Mouse (Mus musculus) large intestine, adult 2 months (tissue): ENCODE data around the gene Uvssa. TPM values are rescaled to one million over a fixed set of nuclear protein-coding genes. Genes with fewer than 3 reads are reported as not detected.

Source experiments
- DNase-seq: peaks from one replicate; pipeline ENCODE4 v3.0.0-alpha.2; 2012; ENCODE audit warnings: low read depth, low spot score
- WGBS: fragments of 180-500 bp; shearing (Covaris S2); methylation state at CpG from one replicate; pipeline ENCODE4 v1.1.7; 2018; 5-methylcytosine and 5-hydroxymethylcytosine counted together
- polyA plus RNA-seq: library from polyadenylated mRNA; depleted of rRNA; stranded (reverse); fragments of >200 nt; gene quantifications from 2 replicates; pipeline ENCODE4 v1.2.3, GENCODE M21; 2012

Uvssa gene
- polyA plus RNA-seq, 1 experiment, result 0.98 TPM

DNA sequence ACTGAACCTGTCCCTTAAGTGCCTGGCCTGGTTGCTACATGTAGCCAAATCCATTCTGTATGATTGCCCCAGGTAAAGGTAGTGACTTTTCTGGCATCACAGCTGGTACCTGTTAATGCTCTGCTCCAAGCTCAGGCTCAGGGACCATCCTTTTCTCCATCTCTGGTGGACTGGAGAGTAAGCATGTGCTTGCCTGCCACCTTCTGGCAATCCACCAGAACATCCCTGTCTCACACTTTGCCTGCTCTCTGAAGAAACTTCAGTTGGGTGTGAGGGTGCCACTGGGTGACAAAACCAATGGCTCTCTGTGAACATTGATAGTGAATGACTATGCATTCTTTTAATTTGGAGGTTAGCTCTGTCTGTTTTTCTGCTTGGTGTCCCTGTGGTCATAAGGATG, 7.2 kb upstream of the Uvssa start:
- DNase-seq, result no peak

DNA sequence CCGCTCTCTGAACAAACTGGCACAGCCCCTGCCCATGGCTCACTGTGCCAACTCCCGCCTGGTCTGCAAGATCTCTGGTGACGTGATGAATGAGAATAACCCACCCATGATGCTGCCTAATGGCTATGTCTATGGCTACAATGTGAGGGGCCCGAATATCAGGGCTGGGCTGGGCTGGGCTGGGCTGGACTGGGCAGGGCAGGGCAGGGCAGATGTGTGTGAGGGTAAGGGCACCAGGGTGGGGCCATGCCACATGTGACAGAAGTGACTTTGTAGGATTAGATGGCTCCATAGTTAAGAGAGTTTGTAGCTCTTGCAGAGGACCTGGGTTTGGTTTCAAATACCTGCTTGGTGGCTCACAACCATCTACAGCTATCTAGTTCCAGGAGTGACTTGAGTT, 6.7 kb upstream of the Uvssa start:
- WGBS, result 80% methylated on average over 4 of the region's 4 CpGs
- no peak for DNase-seq

DNA sequence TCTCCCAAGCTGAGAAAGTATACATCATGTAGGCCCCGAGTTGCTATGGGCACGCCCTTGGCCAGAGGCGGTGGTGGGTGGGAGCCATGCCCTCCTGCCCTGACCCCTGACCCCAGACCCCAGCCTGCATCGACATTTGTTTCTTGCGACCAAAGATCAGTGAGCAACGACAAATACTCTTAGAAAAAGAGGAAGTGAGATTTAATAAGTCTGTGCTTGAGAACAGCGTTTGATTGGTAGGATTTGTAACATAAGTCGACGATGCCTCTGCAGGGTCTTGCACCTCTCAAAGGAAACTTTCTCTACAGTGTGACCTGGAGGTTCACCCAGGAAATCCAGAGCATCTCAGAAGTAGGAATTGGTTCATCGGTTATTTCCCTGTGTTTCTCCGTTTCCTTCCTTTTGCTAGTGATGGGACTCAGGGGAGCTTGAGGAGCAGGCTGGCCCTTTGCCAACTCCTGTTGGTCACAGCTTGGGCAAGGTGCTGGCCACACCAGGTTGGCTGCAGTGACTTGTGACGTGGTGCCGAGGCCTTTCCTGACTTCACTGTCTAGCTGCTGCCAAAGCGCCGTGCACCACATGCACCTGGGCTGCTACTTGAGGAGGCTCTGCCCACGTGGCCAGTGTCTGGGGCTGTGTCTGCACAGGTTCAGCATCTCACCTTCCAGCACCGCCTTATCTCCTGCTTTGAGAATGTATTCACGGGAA, 5.9 kb upstream of the Uvssa start:
- 80% methylated on average over 18 of the region's 18 CpGs for WGBS
- DNase-seq, result no peak

DNA sequence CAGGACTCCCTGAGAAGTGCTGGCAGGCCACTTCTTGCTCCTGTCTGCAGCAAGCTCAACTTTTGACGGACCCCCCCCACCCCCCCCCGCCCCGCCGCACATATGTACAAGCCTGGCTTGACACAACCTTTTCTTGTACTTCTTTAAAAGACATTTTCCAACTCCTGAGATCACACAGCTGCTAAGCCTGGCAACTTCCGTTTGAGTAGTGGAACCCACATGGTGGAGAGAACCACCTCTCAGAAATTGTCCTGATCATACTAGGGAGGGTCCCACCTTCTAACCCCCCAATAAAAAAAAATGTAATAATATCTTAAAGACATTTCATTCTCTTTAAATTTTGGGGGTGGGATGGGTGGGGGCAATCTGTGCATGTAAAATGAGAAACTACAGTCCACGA, 1.2 kb upstream of the Uvssa start:
- WGBS, result 48% methylated on average over 6 of the region's 6 CpGs
- DNase-seq, result no peak

DNA sequence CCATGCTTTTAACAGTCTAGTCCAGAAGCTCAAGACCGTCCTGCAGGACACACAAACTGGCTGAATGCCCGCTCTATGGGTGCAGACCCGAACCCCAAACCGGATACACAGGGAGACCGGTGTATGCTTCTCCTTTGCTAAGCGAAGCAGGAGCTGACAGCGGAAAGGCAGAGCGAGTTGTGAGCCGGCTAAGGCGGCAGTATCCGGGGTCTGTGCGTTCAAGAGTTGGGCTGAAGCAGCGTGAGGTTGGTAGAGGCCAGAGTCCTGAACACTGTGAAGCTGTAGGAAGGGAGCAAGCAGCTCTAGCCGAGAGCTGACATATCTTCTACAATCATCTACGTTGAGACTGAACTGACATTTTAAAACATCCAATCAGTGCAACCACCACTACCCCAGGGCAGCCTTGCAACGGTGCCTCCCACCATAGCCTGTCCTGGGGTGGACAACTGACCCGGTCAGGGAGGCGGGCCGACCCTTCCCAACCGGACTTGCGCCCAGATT, 498 bp upstream of the Uvssa start:
- DNase-seq, result peak; percentile 8
- under 1% methylated on average over 21 of the region's 21 CpGs for WGBS

DNA sequence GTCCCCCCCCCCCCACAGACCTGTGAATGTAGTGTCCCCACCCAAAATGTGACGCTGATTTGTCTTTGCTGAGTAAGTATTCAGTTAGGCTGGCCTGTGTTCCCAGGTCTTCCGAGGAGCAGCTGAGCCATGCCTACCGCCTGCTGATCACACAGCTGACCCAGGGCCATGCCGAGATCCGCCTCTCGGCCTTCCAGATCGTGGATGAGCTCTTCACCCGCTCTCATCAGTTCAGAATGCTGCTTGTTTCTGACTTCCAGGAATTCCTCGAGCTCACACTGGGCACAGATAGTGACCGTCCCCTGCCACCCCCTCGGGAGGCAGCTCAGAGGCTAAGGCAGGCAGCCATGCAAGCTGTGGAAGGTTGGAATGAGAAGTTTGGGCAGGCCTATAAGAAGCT, 9.2 kb downstream of the Uvssa start:
- no peak for DNase-seq
- 89% methylated on average over 11 of the region's 11 CpGs for WGBS

DNA sequence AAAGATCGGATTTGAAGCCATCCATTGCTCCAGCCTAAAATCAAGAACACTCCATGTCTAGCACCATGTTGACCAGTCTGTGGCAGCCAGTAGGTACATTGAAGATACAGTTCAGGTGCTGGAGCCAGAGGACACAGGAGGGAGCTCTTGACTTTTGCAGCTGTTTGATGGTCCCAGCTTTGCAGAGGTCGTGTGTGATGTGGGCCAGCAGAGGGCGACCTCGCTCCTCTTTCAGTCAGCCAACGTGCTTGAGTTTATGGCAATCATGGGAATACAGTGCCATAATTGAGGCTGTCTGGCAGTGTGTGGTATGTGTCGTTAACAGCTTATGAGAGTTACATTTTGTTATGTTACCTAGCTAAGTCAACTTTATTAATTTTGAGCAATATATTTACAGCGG, 15.5 kb downstream of the Uvssa start:
- WGBS, result 20% methylated on average over 7 of the region's 7 CpGs
- peak; percentile 32 for DNase-seq

DNA sequence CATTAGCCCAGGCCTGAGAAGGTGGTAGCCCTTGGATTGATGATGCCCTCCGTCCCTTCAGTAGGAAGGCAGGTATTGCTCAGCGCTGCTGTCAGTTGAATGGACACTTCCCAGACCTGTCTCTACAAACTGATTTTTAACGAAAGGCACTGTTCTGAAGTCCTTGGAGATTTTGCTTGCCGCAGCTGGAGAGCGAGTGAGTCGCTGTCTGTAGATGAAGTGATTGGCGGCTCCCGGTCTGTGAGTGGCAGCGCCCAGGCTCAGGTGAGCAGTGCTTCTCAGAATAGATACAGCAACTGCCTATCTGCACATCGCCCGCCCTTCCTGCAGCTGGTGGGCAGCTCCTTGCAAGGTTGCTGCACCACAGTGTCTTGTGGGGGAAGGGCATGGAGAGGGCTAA, 17.3 kb downstream of the Uvssa start:
- 95% methylated on average over 11 of the region's 11 CpGs for WGBS
- no peak for DNase-seq

DNA sequence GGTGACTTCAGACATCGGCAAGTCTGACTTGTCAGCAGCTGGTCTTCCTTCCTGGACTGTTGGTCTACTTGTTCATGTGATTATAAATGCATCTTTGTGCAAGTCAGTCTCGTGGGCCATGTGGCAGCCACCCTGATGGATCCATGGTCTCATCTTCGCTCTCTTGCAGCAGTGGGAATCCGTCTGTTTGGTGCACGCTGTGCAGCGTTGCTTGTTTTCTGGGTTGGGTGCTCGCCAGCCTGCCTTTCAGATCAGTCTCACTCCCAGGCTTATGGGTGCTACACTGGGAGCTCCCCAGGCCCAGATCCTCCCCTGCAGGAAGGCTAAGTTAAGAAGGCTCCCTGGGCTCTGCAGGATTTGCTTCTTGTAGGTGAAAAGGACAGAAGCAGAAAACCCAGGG, 18.5 kb downstream of the Uvssa start:
- 86% methylated on average over 7 of the region's 7 CpGs for WGBS
- no peak for DNase-seq

DNA sequence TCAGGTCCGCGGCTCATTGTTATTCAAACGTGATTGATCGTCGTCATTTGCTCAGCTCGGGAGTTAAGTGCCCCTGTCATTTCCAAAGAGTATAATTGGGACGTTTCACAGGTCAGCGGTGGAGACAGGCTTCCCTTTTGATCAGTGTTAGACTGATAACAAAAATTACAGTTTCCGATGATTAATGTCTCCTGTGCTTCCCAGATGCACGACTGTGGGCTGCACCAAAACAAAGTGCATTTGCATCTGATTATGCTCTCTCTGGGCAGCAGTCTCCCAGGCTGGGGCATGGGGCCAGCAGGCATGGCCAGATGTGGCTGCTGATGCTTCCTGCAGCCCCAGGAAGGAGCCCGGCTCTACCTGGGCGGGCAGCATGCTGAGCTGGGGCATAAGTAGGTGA, 22.5 kb downstream of the Uvssa start:
- DNase-seq, result no peak
- WGBS, result 76% methylated on average over 12 of the region's 12 CpGs

DNA sequence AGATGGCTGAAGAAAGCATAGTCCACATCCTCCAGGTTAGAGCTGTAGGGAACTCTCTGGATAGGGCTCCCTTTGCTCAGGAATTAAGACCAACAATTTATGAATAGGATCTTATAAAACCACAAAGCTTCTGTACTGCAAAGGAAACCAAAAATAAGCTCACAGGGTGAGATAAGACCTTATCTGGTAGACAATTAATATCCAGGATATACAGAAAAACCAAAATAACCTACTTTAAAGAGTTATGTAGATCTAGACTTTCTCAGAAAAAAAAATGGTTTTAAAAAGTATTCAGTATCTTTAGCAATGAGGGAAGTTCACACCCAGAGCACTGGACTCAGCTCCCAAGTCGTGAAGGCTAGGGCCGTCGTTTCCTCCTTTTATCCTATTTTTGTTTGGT, 42.0 kb downstream of the Uvssa start:
- WGBS, result 45% methylated on average over 3 of the region's 3 CpGs
- no peak for DNase-seq

DNA sequence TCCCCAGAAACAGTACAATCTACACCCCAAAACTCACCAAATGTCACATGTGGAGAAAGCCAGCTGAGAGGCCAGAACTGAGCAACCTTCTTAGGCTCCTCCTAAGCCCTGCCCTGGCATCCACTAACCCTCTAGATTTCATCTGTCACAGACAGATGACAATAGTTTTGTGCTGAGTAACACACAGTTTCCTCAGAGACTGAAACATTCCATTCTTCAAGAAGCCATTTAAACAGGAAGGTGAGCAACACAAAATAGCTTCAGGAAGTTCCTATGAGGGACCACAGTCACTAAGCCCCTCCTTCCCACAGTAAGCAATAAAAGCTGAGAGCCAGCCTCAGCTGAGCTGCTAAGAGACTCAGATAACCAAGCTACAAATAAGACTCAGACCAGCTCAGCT, 49.1 kb downstream of the Uvssa start:
- DNase-seq, result no peak

DNA sequence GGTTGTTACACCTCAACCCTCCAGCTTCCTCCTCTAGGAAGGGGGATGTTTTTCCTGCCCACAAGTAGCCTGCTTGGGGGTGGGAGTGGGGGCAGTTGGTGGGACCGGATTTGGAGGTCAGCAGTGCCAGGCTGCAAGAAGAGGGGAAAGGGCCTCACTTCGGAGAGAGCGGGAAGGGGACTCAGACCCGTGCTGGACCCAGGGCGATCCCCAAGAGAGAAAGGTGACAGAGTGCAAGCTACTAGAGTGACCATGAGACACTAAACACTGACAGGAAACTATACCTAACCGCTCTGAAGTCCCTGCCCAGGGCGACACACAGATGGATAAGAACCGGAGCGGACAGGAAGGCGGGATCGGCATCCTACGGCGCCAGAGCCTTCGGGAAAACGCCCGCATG, 51.8 kb downstream of the Uvssa start:
- no peak for DNase-seq
- WGBS, result 8% methylated on average over 16 of the region's 16 CpGs

DNA sequence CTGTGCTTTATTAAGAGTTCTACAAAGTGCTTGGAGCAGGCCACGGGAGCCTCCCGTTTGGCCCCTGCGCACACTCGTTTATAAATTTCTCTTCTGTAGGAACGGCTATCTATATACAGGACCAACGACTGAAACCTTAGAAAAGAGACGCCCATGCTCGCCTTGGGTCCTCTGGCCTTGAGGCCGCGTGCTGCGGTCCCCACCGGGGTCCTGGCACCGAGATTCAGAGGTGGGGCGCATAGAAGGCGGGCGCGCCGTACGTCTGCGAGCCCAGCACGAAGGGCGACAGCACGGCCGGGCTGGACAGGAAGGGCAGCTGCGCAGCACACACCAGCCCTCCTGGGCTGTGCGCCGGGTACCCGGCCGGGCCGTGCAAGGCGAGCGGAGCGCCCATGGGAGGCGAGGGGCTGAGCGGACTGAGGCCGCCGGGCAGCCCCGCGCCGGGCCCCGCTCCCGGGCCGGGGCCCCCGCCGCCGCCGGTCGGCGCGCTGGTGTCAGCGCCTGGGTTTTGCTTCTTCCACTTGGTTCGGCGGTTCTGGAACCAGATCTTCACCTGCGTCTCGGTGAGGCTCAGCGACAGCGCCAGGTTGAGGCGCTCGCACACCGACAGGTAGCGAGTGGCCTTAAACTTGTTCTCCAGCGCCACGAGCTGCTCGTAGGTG, 52.3 kb downstream of the Uvssa start:
- DNase-seq, result no peak
- 3% methylated on average over 64 of the region's 64 CpGs for WGBS

DNA sequence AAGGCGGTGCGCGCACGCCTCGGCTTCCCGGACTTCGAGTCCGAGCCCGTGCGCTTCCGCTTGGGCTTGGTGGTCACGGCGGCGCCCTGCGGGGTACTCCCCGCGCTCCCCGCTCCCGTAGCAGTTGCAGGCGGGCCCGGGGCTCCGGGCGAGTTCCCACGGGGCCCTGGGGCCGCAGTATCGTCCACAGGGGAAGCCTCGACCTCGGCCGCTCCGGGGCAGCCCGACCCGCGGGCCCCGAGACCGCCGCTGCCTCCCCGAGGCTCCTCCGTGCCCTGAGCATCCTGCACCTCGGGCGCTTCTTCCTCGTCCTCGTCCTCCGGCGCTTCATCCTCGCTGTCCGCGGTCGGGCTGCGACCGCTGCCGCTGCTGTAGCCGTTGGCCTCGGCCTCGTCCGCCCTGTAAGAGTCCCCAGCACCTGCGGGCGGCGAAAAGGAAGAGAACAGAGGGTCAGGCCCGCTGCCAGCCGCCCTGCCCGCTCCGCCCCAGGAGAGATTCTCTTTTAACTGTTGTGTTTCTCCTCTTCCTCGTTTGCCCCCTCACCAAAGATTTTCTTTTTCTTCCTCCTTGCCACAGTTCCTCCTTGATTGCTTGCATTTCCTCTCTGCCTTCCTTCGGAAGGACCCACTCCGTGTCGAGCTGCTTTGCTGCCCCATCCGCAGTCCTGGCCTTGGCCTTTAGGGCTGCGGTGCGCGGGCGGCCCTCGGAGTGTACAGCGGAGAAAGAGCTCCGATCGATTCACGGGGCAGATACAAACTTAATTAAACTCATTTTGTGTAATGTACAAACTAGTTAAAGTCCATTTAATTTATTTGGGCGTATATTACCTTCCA, 53.0 kb downstream of the Uvssa start:
- no peak for DNase-seq
- WGBS, result 2% methylated on average over 77 of the region's 77 CpGs

DNA sequence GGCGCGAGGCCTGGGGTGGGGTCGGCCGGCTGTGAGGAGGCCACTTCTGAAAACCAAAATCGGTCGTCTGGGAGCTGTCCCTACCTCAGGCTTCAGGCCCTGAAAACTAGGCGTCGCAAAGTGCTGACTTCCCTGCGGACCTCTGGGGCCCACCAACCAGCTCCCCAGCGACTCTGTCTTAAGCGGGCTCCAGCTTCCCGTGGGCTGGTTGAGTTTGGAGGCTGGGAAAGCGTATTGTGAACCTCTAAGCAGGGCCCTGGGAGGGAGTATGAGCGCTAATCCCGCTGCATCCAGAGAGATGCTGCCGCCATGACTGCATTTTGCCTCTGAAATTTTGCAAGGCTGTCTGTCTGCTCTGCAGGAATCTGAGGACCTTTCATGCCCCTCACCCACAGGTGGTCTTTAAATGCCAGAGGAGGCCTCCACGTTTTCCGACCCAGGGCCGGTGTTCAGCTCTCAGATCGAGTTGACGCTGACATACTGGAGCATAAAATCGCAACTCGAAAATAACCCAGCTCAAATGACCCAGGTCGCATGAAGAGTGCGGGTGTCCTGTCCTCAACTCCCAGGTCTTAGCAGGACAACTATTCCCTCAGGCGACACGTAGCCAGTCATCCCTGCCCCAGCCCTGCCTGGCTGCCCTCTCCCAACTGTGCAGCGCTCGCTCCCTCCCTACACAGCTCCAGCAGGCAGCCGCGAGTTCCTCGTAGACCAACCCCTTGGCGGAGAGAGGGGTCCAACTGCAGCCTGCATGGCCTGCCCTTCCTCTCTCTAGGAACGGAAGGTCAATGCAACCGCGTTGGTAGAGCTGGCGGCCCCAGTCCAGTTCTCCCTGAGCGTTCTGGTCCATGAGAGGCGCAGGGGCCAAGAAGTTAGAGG, 53.9 kb downstream of the Uvssa start:
- no peak for DNase-seq
- 3% methylated on average over 39 of the region's 39 CpGs for WGBS

DNA sequence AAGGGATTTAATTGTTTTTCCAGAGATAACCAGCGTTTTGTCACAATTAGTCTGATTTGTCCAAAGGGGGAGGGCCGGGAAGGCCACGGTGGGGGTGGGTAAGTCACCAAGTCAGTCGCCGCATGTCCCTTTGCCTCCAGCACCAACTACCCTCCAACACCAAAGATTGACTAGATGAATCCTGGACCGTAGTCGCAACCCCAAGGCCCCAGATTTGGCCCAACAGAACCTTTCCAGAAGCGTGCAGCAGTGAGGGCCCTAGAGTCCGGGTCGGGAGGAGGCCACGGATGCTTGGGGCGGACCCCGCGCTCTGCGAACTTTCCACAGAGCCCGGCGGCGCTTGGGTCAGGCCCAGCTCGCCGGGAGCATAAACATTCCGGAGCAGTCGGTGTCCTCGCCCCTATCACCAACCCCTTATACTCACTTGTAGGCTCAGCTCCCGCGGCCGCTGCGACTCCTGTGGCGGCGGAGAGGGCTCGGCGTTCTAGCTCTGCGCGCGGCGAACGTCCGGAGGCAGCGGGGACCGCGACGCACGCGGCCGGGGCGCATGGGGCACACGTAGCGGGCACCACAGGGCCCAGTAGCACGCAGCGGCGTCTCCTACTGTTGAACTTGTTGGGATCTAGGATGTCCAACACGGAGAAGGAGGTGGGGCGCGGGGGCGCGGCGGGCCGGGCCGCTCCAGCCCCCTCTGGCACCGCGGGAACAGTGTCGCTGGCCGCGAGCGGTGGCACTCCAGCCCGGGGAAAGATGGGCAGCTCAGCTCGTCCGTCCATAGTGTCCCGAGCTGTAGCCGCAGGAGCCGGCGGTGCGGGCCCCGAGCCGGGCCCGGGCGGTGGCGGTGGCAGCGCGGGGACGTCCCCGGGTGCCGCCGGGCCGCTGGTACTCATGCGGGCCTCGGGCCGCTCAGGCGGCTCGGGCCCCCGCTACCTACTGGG, 55.1 kb downstream of the Uvssa start, which contains the start of gene Nkx1-1:
TSS of gene Nkx1-1 (minus strand) at position 776 of the 938 bp plus-strand sequence.
- no peak for DNase-seq
- 2% methylated on average over 90 of the region's 90 CpGs for WGBS

DNA sequence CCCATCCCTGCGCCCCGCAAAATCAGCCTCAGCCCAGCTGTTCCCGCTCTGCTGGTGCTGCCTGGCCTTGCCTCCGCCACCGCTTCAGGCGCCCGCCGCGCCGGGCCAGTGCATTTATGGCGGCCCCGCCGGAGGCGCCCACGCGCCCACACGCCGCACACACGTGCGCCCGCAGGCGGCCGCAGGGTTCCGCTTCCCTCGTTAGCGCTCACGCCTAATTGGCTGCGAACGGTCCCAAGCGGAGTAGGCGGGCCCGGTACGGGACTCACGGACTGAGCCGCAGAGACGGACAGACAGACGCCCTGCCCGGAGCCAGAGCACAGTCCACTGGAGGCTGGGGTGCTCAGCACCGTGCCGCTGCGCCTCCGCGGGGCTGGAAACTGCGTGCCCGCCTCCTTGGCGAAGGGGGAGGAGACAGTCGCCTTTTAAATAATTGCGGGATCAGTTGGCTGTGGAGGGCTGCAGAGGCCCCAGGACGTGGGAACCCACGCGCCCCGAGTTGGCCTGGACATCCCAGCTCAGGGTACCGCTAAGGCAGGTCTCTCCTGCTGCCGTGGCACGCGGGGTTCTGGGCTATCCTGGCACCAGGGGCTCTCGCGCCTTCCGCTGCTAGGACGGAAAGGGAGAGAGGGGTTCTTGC, 55.9 kb downstream of the Uvssa start:
- DNase-seq, result no peak
- 2% methylated on average over 56 of the region's 60 CpGs for WGBS
